Mouse (Mus musculus) stomach, embryonic 15.5 days (tissue): ENCODE data around the gene Trim26. TPM values are rescaled to one million over a fixed set of nuclear protein-coding genes. Genes with fewer than 3 reads are reported as not detected.

ENCODE experiments used
- ATAC-seq: fragments of 200-750 bp; cut with Nextera tagmentation; 2 replicates; pipeline ENCODE4 v1.8.0; 2017; ENCODE audit warnings: low read depth, moderate number of reproducible peaks, moderate TSS enrichment; ENCODE audit not compliant: insufficient read depth, low FRiP score
- H3K27ac ChIP-seq: fragments of 300-500 bp; sonication (generic); 2 replicates; pipeline ENCODE4 v1.5.1; 2015; ENCODE audit warnings: mild to moderate bottlenecking, inconsistent platforms
- H3K27me3 ChIP-seq: fragments of 300-500 bp; sonication (generic); replicated peaks from 2 replicates; pipeline ENCODE4 v1.6.1; 2015; ENCODE audit warnings: inconsistent platforms
- H3K36me3 ChIP-seq: fragments of 300-500 bp; sonication (generic); 2 replicates; pipeline ENCODE4 v1.6.1; 2015; ENCODE audit warnings: inconsistent platforms
- H3K4me1 ChIP-seq: fragments of 300-500 bp; sonication (generic); 2 replicates; pipeline ENCODE4 v1.6.1; 2015; ENCODE audit warnings: inconsistent platforms
- H3K4me2 ChIP-seq: fragments of 300-500 bp; sonication (generic); 2 replicates; pipeline ENCODE4 v1.6.1; 2015; ENCODE audit warnings: mild to moderate bottlenecking, inconsistent platforms
- H3K4me3 ChIP-seq: fragments of 300-500 bp; sonication (generic); replicated peaks from 2 replicates; pipeline ENCODE4 v1.5.1; 2015; ENCODE audit warnings: inconsistent platforms
- H3K9ac ChIP-seq: fragments of 300-500 bp; sonication (generic); 2 replicates; pipeline ENCODE4 v1.6.1; 2015; ENCODE audit warnings: inconsistent platforms
- H3K9me3 ChIP-seq: fragments of 300-500 bp; sonication (generic); 2 replicates; pipeline ENCODE4 v1.6.1; 2016; ENCODE audit warnings: inconsistent platforms
- WGBS: fragments of 180-500 bp; shearing (Covaris S2); methylation state at CpG from one replicate; pipeline ENCODE4 v1.1.7; 2015; 5-methylcytosine and 5-hydroxymethylcytosine counted together
- polyA plus RNA-seq: library from polyadenylated mRNA; unstranded; fragments of >200 nt; fragmentation: Nextera tagmentation; extraction: Ambion mirVana; gene quantifications from 2 replicates; pipeline ENCODE4 v1.2.1, GENCODE M21; 2015

Trim26 gene
- polyA plus RNA-seq, 1 experiment from 2014 or later, result 41.0 TPM

GRCm38 (mm10) chr17:36855484-36855883 is 18.6 kb downstream of the Trim26 start:
- Histone ChIP-seq H3K27me3 (no peaks in the 10 kb centered on the region), H3K9ac (no peak overlapping the region), H3K9me3 (no peaks in the 10 kb centered on the region), H3K4me3 (no peak overlapping the region), H3K4me1 (peaks cover 5% of the 10 kb centered on the region; the same call in 1 of the 2 replicates), H3K4me2 (no peak overlapping the region), H3K36me3 (peaks cover 53% of the 10 kb centered on the region), H3K27ac (no peak overlapping the region)
- no peak for ATAC-seq
- WGBS, result 90% methylated on average over 3 of the region's 3 CpGs

DNA sequence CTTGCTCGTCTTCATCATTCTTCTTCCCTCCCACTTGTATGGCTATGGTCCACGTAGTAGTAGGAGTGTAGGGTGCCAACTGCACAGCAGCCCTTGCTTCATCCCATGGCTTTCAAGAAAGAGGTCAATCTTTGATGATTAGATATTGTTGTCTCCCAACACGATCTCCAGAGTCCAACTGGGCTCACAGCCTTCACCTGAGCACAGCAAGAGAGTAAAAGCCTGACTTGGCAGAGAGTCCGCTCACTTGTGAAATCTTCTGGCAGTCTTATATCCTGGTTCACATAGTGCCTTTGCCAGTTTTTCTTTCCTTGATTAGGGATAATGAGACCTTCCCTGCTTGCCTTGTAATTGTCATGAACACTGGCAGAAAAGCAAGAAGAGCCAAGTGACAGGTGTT is 19.3 kb downstream of the Trim26 start:
- peaks cover 47% of the 10 kb centered on the region for H3K36me3 ChIP-seq

DNA sequence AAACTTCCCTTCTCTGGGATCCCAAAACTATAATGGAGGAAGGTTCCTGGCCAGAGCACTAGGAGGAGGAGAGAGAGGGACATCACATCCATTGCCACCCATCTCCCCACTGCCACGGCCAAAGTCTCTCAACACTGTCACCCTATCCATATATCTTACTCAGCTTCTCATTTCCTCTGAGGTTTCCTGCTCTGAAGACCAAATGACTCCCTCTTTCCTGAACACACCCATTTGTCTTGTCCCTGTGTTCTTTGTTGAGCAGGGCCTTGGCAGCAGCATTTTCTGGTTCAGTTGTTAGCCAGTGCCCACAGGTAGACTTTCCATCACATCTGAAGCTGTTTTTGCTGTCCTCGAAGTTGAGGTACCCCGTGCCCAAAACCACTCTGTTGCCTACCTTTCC is 21.2 kb downstream of the Trim26 start:
- no peak for ATAC-seq
- no peaks in the 10 kb centered on the region for H3K4me1 ChIP-seq
- H3K27ac ChIP-seq, result no peak overlapping the region
- no peak overlapping the region for H3K9ac ChIP-seq
- H3K27me3 ChIP-seq, result no peaks in the 10 kb centered on the region
- WGBS, result 80% methylated on average over 3 of the region's 3 CpGs
- no peaks in the 10 kb centered on the region for H3K9me3 ChIP-seq
- H3K4me2 ChIP-seq, result no peak overlapping the region
- peaks cover 38% of the 10 kb centered on the region for H3K36me3 ChIP-seq
- H3K4me3 ChIP-seq, result no peak overlapping the region

More for the DNA sequence above, 19.3 kb downstream of the Trim26 start:
- H3K27me3 ChIP-seq, result no peaks in the 10 kb centered on the region
- H3K9me3 ChIP-seq, result no peaks in the 10 kb centered on the region
- no peak overlapping the region for H3K4me2 ChIP-seq
- no peak overlapping the region for H3K27ac ChIP-seq
- peaks cover 4% of the 10 kb centered on the region; the same call in 1 of the 2 replicates for H3K4me1 ChIP-seq
- no peak overlapping the region for H3K9ac ChIP-seq
- 89% methylated on average over 4 of the region's 4 CpGs for WGBS
- no peak overlapping the region for H3K4me3 ChIP-seq
- ATAC-seq, result no peak

GRCm38 (mm10) chr17:36861680-36862079 is 24.7 kb downstream of the Trim26 start:
- H3K27me3 ChIP-seq, result peaks cover 6% of the 10 kb centered on the region; the same call in 1 of the 2 replicates
- peaks cover 14% of the 10 kb centered on the region; the same call in 1 of the 2 replicates for H3K36me3 ChIP-seq
- no peak overlapping the region for H3K4me2 ChIP-seq
- H3K9me3 ChIP-seq, result no peaks in the 10 kb centered on the region
- peaks cover 1% of the 10 kb centered on the region; the same call in 1 of the 2 replicates for H3K4me1 ChIP-seq
- H3K9ac ChIP-seq, result no peak overlapping the region
- no peak for ATAC-seq
- H3K27ac ChIP-seq, result no peak overlapping the region
- no peak overlapping the region for H3K4me3 ChIP-seq
- 32% methylated on average over 2 of the region's 2 CpGs for WGBS

GRCm38 (mm10) chr17:36866719-36867527 is 30.0 kb downstream of the Trim26 start, which contains the start of gene Trim15:
Gene Trim15 (minus strand): TSS chr17:36867210.
- H3K9me3 ChIP-seq, result no peaks in the 10 kb centered on the region
- no peaks in the 10 kb centered on the region for H3K36me3 ChIP-seq
- ATAC-seq, result peak; percentile 61
- peaks cover 15% of the 10 kb centered on the region; the same call in 1 of the 2 replicates for H3K27me3 ChIP-seq
- H3K4me3 ChIP-seq, result peak within 1 kb of the TSS; percentile 24
- 10% methylated on average over 29 of the region's 29 CpGs for WGBS
- H3K4me1 ChIP-seq, result peaks cover 4% of the 10 kb centered on the region; the same call in 1 of the 2 replicates
- peak within 1 kb of the TSS; percentile 53 for H3K4me2 ChIP-seq
- no peak within 1 kb of the TSS for H3K27ac ChIP-seq
- no peak within 1 kb of the TSS for H3K9ac ChIP-seq

DNA sequence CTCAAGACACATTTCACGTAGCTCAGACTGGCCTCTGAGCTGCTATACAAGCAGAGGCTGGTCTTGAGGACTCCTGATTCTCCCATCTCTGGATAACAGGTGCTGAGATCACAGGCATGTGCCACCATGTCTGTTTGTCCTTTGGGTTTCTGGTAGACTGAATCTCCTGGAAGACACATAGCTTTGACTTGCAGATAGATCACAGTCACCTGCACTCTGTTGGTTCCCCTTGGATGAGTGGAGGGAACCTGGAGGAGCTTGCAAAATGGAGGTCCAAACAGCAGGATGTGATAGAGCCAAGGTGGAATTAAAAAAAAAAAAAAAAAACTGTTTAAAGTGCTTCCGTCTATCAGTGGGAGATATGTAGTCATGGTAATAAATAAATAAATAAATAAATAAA is 31.9 kb downstream of the Trim26 start:
- Histone ChIP-seq H3K4me2 (no peak overlapping the region), H3K9me3 (no peaks in the 10 kb centered on the region), H3K27me3 (peaks cover 15% of the 10 kb centered on the region; the same call in 1 of the 2 replicates), H3K36me3 (no peaks in the 10 kb centered on the region), H3K4me3 (no peak overlapping the region), H3K9ac (no peak overlapping the region), H3K27ac (no peak overlapping the region), H3K4me1 (peaks cover 4% of the 10 kb centered on the region; the same call in 1 of the 2 replicates)
- WGBS, result 68% methylated on average over 2 of the region's 2 CpGs
- ATAC-seq, result no peak

GRCm38 (mm10) chr17:36869284-36869954 is 32.5 kb downstream of the Trim26 start, which contains the start of gene Trim10:
Gene Trim10 (plus strand): TSS chr17:36869574.
- ATAC-seq, result peak; percentile 97
- 69% methylated on average over 4 of the region's 4 CpGs for WGBS

DNA sequence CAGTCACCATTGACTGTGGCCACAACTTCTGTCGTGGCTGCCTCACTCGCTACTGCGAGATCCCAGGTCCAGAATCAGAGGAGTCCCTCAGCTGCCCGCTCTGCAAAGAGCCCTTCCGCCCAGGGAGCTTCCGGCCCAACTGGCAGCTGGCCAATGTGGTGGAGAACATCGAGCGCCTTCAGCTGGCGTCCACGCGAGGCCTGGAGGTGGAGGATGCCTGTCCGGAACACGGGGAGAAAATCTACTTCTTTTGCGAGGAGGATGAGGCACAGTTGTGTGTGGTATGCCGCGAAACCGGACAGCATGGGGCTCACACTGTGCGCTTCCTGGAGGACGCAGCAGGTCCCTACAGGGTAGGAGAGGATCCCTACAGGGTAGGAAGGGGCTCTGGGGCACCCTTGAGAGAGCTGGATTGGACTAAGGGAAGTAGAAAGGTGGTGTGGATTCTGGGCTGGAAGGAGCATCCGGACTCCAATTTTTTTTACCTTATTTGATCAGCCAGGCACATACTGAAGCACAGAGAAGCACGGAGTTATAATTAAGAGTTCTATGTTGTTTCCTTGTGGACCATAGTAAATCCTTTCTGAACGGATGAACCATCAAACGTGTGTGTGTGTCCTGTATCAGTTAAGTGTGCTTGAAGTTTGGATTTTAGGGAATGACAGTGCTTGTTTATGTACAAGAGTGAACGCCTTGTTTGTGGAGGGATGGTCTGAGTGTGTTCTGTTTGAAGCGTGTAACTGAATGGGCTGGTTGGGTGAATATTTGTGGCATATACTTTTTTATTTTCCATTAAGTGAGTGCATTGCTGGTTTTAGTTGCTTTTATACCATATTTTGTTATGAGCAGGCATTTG is 33.2 kb downstream of the Trim26 start:
- H3K4me3 ChIP-seq, result no peak overlapping the region
- no peak for ATAC-seq
- no peak overlapping the region for H3K4me2 ChIP-seq
- H3K27me3 ChIP-seq, result peaks cover 12% of the 10 kb centered on the region; the same call in 1 of the 2 replicates
- 65% methylated on average over 25 of the region's 25 CpGs for WGBS
- H3K27ac ChIP-seq, result no peak overlapping the region
- peaks cover 4% of the 10 kb centered on the region; the same call in 1 of the 2 replicates for H3K4me1 ChIP-seq
- no peak overlapping the region for H3K9ac ChIP-seq
- no peaks in the 10 kb centered on the region for H3K9me3 ChIP-seq
- no peaks in the 10 kb centered on the region for H3K36me3 ChIP-seq

More at GRCm38 (mm10) chr17:36869284-36869954, 32.5 kb downstream of the Trim26 start, which contains the start of gene Trim10:
- Histone ChIP-seq H3K9me3 (no peaks in the 10 kb centered on the region), H3K36me3 (no peaks in the 10 kb centered on the region), H3K27me3 (peaks cover 15% of the 10 kb centered on the region; the same call in 1 of the 2 replicates), H3K27ac (no peak within 1 kb of the TSS), H3K4me1 (peaks cover 4% of the 10 kb centered on the region; the same call in 1 of the 2 replicates), H3K4me2 (no peak within 1 kb of the TSS), H3K9ac (no peak within 1 kb of the TSS), H3K4me3 (0 out of 2 replicates have a peak within 1 kb of the TSS, but pooled peaks have one; percentile 12)

DNA sequence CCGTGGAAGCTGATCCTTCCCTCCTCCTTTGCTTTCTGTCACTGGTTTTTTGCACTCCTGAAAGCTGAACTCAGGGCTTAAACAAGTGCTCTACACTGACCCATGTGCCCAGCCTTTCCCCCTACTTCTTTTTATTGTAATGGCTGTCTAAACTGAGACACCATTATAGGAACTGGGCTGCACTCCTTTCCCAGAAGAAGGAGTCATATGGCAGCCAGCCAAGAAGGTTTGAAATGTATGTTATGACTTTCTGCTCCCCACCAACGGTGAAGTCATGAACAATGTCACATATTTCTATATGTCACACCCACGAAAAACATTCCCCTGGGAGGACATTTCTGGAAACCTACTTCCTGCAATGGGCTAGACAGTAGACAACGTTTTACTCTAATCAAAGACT is 37.7 kb downstream of the Trim26 start:
- Histone ChIP-seq H3K4me1 (no peaks in the 10 kb centered on the region), H3K9ac (no peak overlapping the region), H3K27me3 (no peaks in the 10 kb centered on the region), H3K27ac (no peak overlapping the region), H3K9me3 (no peaks in the 10 kb centered on the region), H3K36me3 (no peaks in the 10 kb centered on the region), H3K4me3 (no peak overlapping the region), H3K4me2 (no peak overlapping the region)
- no peak for ATAC-seq
- WGBS, result 26% methylated on average over 4 of the region's 4 CpGs

- H3K9me3 ChIP-seq, result no peaks in the 10 kb centered on the region
- H3K9ac ChIP-seq, result no peak overlapping the region
- H3K4me2 ChIP-seq, result no peak overlapping the region
- WGBS, result 60% methylated on average over 2 of the region's 2 CpGs
- H3K4me1 ChIP-seq, result no peaks in the 10 kb centered on the region
- H3K27me3 ChIP-seq, result no peaks in the 10 kb centered on the region
- H3K27ac ChIP-seq, result no peak overlapping the region
- H3K4me3 ChIP-seq, result no peak overlapping the region
- H3K36me3 ChIP-seq, result no peaks in the 10 kb centered on the region
- no peak for ATAC-seq
Observed at GRCm38 (mm10) chr17:36883350-36883749, 46.4 kb downstream of the Trim26 start.

GRCm38 (mm10) chr17:36885132-36885790 is 48.3 kb downstream of the Trim26 start:
- Histone ChIP-seq H3K4me3 (no peak overlapping the region), H3K27me3 (no peaks in the 10 kb centered on the region), H3K36me3 (no peaks in the 10 kb centered on the region), H3K9ac (no peak overlapping the region), H3K4me2 (no peak overlapping the region), H3K9me3 (no peaks in the 10 kb centered on the region), H3K4me1 (no peaks in the 10 kb centered on the region), H3K27ac (no peak overlapping the region)
- 84% methylated on average over 12 of the region's 12 CpGs for WGBS
- no peak for ATAC-seq
